Mouse (Mus musculus) neural tube, embryonic 13.5 days (tissue): ENCODE results near the gene Hivep2. TPM values are rescaled to one million over a fixed set of nuclear protein-coding genes. Genes with fewer than 3 reads are reported as not detected.

Experiments used
- ATAC-seq: fragments of 200-750 bp; cut with Nextera tagmentation; 2 replicates; pipeline ENCODE4 v1.8.0; 2017; ENCODE audit warnings: low read depth, mild to moderate bottlenecking, moderate TSS enrichment, moderate library complexity
- H3K27ac ChIP-seq: fragments of 300-500 bp; sonication (generic); replicated peaks from 2 replicates; pipeline ENCODE4 v1.5.1; 2015; ENCODE audit warnings: moderate library complexity, mild to moderate bottlenecking, inconsistent platforms
- H3K27me3 ChIP-seq: fragments of 300-500 bp; sonication (generic); 2 replicates; pipeline ENCODE4 v1.6.1; 2015; ENCODE audit warnings: mild to moderate bottlenecking, inconsistent platforms
- H3K36me3 ChIP-seq: fragments of 300-500 bp; sonication (generic); 2 replicates; pipeline ENCODE4 v1.6.1; 2015; ENCODE audit warnings: mild to moderate bottlenecking, inconsistent platforms
- H3K4me1 ChIP-seq: fragments of 300-500 bp; sonication (generic); replicated peaks from 2 replicates; pipeline ENCODE4 v1.6.1; 2015; ENCODE audit warnings: inconsistent platforms
- H3K4me2 ChIP-seq: fragments of 300-500 bp; sonication (generic); 2 replicates; pipeline ENCODE4 v1.6.1; 2015; ENCODE audit warnings: inconsistent platforms, mild to moderate bottlenecking, moderate library complexity
- H3K4me3 ChIP-seq: fragments of 300-500 bp; sonication (generic); 2 replicates; pipeline ENCODE4 v1.5.1; 2015; ENCODE audit warnings: mild to moderate bottlenecking, inconsistent platforms
- H3K9ac ChIP-seq: fragments of 300-500 bp; sonication (generic); 2 replicates; pipeline ENCODE4 v1.6.1; 2015; ENCODE audit warnings: moderate library complexity, mild to moderate bottlenecking, inconsistent platforms
- H3K9me3 ChIP-seq: fragments of 300-500 bp; sonication (generic); 2 replicates; pipeline ENCODE4 v1.6.1; 2016; ENCODE audit warnings: inconsistent platforms
- WGBS: fragments of 180-500 bp; shearing (Covaris S2); methylation state at CpG from one replicate; pipeline ENCODE4 v1.1.7; 2015; 5-methylcytosine and 5-hydroxymethylcytosine counted together
- polyA plus RNA-seq: library from polyadenylated mRNA; unstranded; fragments of >200 nt; fragmentation: Nextera tagmentation; extraction: Ambion mirVana; gene quantifications from 2 replicates; pipeline ENCODE4 v1.2.1, GENCODE M21; 2015

Gene Hivep2
- polyA plus RNA-seq, 1 experiment from 2014 or later = 9.5 TPM

GRCm38 (mm10) chr10:14032532-14032931, 66.7 kb downstream of the Hivep2 start:
- Histone ChIP-seq H3K27ac (no peak overlapping the region), H3K36me3 (no peaks in the 10 kb centered on the region), H3K4me3 (no peak overlapping the region), H3K27me3 (no peaks in the 10 kb centered on the region), H3K4me2 (no peak overlapping the region), H3K4me1 (peaks cover 3% of the 10 kb centered on the region; the same call in 1 of the 2 replicates), H3K9me3 (no peaks in the 10 kb centered on the region), H3K9ac (no peak overlapping the region)
- WGBS = 94% methylated on average over 2 of the region's 2 CpGs
- no peak for ATAC-seq

DNA sequence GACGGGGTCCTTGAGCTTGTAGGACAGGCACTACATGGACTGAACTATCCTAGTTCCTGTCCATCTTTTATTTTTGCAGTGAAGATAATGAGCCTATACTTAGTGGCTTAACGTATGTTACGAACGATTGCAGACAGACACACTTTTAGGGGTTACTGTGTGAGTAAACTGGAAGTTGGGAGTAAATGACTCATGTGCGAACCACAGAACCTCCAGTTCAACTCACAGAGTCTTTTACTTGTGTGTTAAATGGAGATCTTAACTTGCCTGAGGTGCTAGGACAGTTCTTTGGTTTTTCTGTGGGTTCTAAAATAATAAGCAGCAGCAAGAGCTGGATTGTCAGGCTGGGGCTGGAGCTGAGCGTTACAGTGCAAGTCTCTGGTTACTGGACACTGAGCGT, 68.2 kb downstream of the Hivep2 start:
- Histone ChIP-seq H3K9me3 (no peaks in the 10 kb centered on the region), H3K27ac (no peak overlapping the region), H3K4me3 (no peak overlapping the region), H3K9ac (no peak overlapping the region), H3K27me3 (no peaks in the 10 kb centered on the region), H3K4me1 (peaks cover 8% of the 10 kb centered on the region; the same call in 1 of the 2 replicates), H3K4me2 (no peak overlapping the region), H3K36me3 (no peaks in the 10 kb centered on the region)
- ATAC-seq = no peak
- WGBS = 94% methylated on average over 7 of the region's 7 CpGs

DNA sequence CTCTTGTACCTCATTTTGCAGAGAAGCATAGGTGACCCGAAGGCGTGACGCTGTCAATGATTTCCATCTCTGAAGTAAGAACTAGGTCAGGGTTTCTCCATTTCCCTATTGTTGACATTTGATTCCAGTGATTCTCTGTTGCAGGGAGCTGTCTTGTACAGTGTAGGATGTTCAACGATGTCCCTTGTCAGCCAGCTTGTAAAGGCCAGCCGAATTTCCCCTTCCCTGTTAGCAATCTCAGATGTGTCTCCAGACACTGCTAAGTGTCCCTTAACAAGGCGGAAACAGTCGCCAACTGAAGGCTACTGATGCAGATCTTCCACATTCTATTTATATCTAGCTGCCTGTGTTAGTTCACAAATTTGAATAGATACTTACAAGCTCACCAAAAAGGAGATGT, 68.9 kb downstream of the Hivep2 start:
- ATAC-seq = no peak
- Histone ChIP-seq H3K9ac (no peak overlapping the region), H3K9me3 (no peaks in the 10 kb centered on the region), H3K27ac (no peak overlapping the region), H3K4me1 (peaks cover 8% of the 10 kb centered on the region; the same call in 1 of the 2 replicates), H3K4me2 (no peak overlapping the region), H3K27me3 (no peaks in the 10 kb centered on the region), H3K4me3 (no peak overlapping the region), H3K36me3 (no peaks in the 10 kb centered on the region)
- WGBS = 85% methylated on average over 7 of the region's 7 CpGs

DNA sequence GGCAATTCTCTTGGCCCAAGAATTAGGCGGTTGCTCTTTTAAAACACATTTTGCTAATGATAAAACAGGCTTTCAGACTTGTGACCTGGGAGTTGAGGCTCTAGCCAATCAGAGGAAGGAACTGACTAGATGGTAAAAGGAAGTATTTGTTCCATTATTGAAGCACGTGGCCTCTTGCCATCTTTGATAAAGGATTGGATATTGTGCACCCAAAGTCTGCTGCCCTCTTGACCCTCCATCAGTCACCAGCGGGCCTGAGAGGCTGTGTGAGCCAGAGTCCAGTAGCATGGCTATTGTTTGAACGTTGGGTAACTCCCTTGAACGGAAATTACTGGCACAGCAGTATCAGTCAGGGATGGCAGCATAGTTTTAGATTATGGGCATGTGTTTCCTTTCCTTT, 69.7 kb downstream of the Hivep2 start:
- no peaks in the 10 kb centered on the region for H3K9me3 ChIP-seq
- no peak overlapping the region for H3K9ac ChIP-seq
- no peak overlapping the region for H3K4me3 ChIP-seq
- peaks cover 8% of the 10 kb centered on the region; the same call in 1 of the 2 replicates for H3K4me1 ChIP-seq
- ATAC-seq = no peak
- no peaks in the 10 kb centered on the region for H3K27me3 ChIP-seq
- no peak overlapping the region for H3K4me2 ChIP-seq
- no peaks in the 10 kb centered on the region for H3K36me3 ChIP-seq
- no peak overlapping the region for H3K27ac ChIP-seq
- WGBS = 53% methylated on average over 5 of the region's 5 CpGs

DNA sequence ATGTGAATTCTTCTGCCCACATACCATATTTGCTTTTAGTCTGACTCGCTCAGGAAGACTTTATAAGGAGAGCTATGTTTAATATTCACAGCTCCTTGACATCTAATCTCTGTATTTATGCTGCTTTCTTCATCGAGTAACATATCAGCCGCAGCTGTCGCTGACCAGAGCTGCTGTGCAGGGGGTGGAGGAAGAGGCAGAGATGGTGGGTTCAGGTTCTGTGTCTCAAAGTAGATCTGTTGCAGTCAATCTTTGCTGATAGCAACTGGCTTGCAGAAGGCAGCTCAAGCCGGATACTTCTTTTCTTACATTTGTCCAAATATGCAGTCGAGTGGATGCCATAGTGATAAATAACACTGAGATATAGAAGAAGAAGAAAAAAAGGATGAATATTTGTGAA, 70.6 kb downstream of the Hivep2 start:
- no peak overlapping the region for H3K4me3 ChIP-seq
- no peak overlapping the region for H3K9ac ChIP-seq
- ATAC-seq = no peak
- H3K27ac ChIP-seq = no peak overlapping the region
- no peak overlapping the region for H3K4me2 ChIP-seq
- H3K9me3 ChIP-seq = no peaks in the 10 kb centered on the region
- H3K4me1 ChIP-seq = peaks cover 8% of the 10 kb centered on the region; the same call in 1 of the 2 replicates
- H3K27me3 ChIP-seq = no peaks in the 10 kb centered on the region
- H3K36me3 ChIP-seq = no peaks in the 10 kb centered on the region
- 94% methylated on average over 6 of the region's 6 CpGs for WGBS

DNA sequence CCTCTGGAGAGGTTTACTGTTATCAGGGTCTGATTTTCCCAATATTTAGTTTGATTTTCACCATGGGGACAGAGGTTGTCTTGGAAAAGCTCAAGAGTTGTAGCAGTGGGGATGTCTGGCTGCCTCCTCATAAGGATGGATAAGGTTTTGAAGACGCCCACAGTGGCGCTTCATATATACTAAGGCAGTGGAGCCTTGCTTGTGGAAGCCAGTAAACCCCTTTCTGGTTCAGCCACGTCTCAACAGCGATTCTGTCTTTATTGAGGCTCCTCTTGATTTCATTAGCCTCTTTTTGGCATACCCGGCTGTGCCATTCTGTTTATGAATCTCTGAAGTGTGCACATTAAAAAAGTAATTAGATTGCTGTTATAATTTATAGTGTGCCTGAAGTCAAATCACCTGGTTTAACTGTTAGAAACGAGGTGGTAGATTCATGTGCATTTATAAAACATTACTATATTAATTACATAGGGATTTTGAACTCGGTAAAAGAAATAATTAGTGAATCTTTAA, 72.2 kb downstream of the Hivep2 start:
- Histone ChIP-seq H3K36me3 (no peaks in the 10 kb centered on the region), H3K4me1 (peaks cover 8% of the 10 kb centered on the region; the same call in 1 of the 2 replicates), H3K9me3 (no peaks in the 10 kb centered on the region), H3K27me3 (no peaks in the 10 kb centered on the region), H3K4me3 (no peak overlapping the region), H3K9ac (no peak overlapping the region), H3K27ac (no peak overlapping the region), H3K4me2 (no peak overlapping the region)
- WGBS = 58% methylated on average over 7 of the region's 7 CpGs
- peak; percentile 55; the same call in 1 of the 2 replicates for ATAC-seq

- Histone ChIP-seq H3K4me2 (no peak overlapping the region), H3K9ac (no peak overlapping the region)
- 85% methylated on average over 9 of the region's 9 CpGs for whole genome bisulfite sequencing
Observed at GRCm38 (mm10) chr10:14040716-14041470, 75.0 kb downstream of the Hivep2 start.

DNA sequence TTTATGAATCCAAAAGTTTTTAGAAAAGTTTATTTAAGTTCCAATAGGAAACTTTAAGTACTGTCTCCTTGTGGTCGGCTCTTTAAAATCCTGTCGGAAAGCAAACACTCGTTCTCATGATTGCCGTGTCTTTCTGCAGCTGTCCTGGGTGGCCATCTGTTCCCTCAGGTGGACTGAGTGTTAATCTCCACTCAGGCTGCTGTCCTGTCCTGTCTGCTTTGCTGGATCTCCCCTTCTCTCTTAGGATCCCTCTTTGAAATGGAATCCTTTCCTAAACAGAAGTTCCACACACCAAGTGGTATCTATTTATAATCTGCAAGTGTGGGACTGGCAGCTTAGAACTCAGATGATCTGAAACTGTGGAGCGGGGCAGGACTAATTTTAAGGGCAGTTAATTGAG, 75.7 kb downstream of the Hivep2 start:
- 78% methylated on average over 5 of the region's 5 CpGs for WGBS
- H3K9me3 ChIP-seq = no peaks in the 10 kb centered on the region
- no peak for ATAC-seq

More at GRCm38 (mm10) chr10:14040716-14041470, 75.0 kb downstream of the Hivep2 start:
- Histone ChIP-seq H3K4me1 (peaks cover 16% of the 10 kb centered on the region), H3K4me3 (no peak overlapping the region), H3K36me3 (no peaks in the 10 kb centered on the region), H3K9me3 (no peaks in the 10 kb centered on the region), H3K27ac (no peak overlapping the region), H3K27me3 (no peaks in the 10 kb centered on the region)
- ATAC-seq = no peak

DNA sequence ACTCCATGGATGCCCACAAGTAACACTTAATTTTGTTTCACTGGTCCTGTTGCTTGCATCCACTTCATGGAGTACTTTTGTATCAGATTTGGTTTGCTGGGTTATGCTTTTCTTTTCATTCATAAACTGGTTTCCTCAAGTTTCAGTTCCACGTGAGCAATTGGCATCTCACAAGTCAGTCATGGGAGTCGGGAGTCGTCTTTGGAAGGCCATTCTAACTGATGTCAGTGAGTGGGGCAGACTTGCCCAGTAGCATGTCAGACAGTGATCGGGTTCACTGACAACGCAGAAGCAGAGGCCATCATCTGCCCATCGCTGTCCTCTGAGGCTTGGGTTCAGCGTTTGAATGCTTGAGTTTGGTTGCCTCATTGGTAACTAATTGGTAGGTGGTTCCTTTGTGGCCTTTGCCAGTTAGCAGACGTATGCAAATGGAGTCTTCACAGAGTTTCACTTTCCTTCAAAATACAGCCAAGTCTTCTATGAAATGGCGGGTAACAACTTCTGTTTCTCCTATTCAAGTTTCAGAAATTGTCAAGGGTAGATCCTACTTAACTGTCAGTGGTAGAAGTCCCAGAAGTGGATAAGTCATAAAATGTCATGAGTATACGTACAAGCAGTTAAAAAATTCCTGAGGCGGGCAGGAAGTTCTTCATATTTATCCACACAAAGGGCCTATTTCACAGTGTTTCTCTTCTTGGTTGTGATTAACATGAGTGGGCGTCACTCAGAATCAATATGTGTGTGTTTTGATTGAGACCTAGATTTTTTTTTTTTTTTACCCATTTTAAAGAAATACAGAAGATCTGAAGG, 76.9 kb downstream of the Hivep2 start:
- ATAC-seq = no peak
- peaks cover 24% of the 10 kb centered on the region for H3K4me1 ChIP-seq
- no peaks in the 10 kb centered on the region for H3K27me3 ChIP-seq
- no peaks in the 10 kb centered on the region for H3K9me3 ChIP-seq
- no peak overlapping the region for H3K27ac ChIP-seq
- no peaks in the 10 kb centered on the region for H3K36me3 ChIP-seq
- H3K9ac ChIP-seq = no peak overlapping the region
- no peak overlapping the region for H3K4me2 ChIP-seq
- H3K4me3 ChIP-seq = no peak overlapping the region
- WGBS = 86% methylated on average over 12 of the region's 12 CpGs

More for the DNA sequence above, 75.7 kb downstream of the Hivep2 start:
- H3K4me2 ChIP-seq = no peak overlapping the region
- H3K27ac ChIP-seq = no peak overlapping the region
- H3K4me3 ChIP-seq = no peak overlapping the region
- no peak overlapping the region for H3K9ac ChIP-seq
- H3K27me3 ChIP-seq = no peaks in the 10 kb centered on the region
- H3K36me3 ChIP-seq = no peaks in the 10 kb centered on the region
- H3K4me1 ChIP-seq = peaks cover 22% of the 10 kb centered on the region

- Histone ChIP-seq H3K36me3 (no peaks in the 10 kb centered on the region), H3K27me3 (no peaks in the 10 kb centered on the region)
- ATAC-seq = no peak
Observed at GRCm38 (mm10) chr10:14043349-14043710, 77.5 kb downstream of the Hivep2 start.

DNA sequence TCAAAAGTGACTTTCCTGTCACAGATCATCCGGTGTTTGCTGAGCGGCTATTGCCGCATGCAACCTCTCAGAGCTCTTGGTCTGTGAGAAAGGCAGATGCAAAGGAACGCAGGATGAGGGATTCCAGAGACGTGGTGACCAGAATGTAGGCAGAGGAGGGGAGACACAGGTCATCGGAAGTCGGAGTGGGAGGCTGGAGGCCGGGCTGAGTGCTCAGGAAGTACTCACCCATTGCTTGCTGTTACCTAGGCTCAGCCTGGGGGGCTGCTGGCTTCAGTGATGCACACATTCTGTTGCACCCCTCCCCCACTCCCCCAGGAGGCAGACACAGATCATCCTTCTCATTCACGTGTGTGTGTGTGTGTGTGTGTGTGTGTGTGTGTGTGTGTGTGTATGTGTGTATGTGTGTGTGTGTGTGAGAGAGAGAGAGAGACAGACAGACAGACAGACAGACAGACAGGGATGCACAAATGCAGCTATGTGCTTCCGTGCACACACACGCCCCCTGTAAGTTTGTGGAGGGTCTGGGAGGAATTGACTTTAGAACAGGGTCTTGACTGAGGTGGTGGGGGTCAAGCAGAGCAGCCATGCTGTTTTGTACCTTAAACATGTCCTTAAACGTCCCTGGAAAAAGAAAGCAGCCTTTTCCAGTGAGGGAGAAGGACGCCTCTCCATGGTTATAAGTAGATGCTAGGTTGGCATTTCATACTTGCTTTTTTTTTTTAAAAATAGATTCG, 78.3 kb downstream of the Hivep2 start:
- Histone ChIP-seq H3K9me3 (no peaks in the 10 kb centered on the region), H3K4me1 (peaks cover 34% of the 10 kb centered on the region), H3K4me3 (no peak overlapping the region), H3K27ac (no peak overlapping the region), H3K4me2 (no peak overlapping the region), H3K9ac (no peak overlapping the region), H3K36me3 (no peaks in the 10 kb centered on the region), H3K27me3 (no peaks in the 10 kb centered on the region)
- no peak for ATAC-seq
- 58% methylated on average over 14 of the region's 14 CpGs for WGBS

More at GRCm38 (mm10) chr10:14043349-14043710, 77.5 kb downstream of the Hivep2 start:
- Histone ChIP-seq H3K27ac (no peak overlapping the region), H3K4me3 (no peak overlapping the region), H3K4me1 (peaks cover 27% of the 10 kb centered on the region), H3K9me3 (no peaks in the 10 kb centered on the region), H3K9ac (no peak overlapping the region), H3K4me2 (no peak overlapping the region)
- WGBS = 96% methylated on average over 4 of the region's 4 CpGs
